ENCODE assay signal across 28 mouse cellular contexts in genomic region chr16:17463184-17463583, GRCm38 (mm10). TPM values are rescaled to one million over a fixed set of nuclear protein-coding genes. Genes with fewer than 3 reads are reported as not detected.
DNase-seq lines count a peak whose midpoint lies in the region; ATAC-seq and TF ChIP-seq lines count a peak whose summit lies in the region.
"Had no signal": no experiment of that assay in that cellular context is flagged by ENCODE, and none has a peak within 500 bp of the region (broad histone marks: within the 10 kb centered on the region; RNA-seq: fewer than 3 reads in every experiment).

No protein-coding gene starts in this region.

- peaks cover 42% of the 10 kb centered on the region for H3K79me2 ChIP-seq in liver, adult 2 months (ENCODE audit: control insufficient read depth, insufficient read depth, low read length)

- peaks cover 39% of the 10 kb centered on the region for H3K4me1 ChIP-seq in liver, adult 2 months (ENCODE audit: control insufficient read depth, insufficient read depth, low read length)
- peaks cover 36% of the 10 kb centered on the region for H3K4me1 ChIP-seq in liver, embryonic 12.5 days
- H3K4me1 ChIP-seq in intestine, postnatal 0 days (replicated peaks; ENCODE audit: control insufficient read depth, insufficient read depth, low read length): no peaks in the 10 kb centered on the region
- H3K4me1 ChIP-seq: embryonic facial prominence, embryonic 12.5 days; embryonic facial prominence, embryonic 15.5 days had no signal

- peak overlapping the region; percentile 81 for H3K27ac ChIP-seq in liver, adult 2 months (replicated peaks; ENCODE audit: insufficient read depth, low read depth, low read length)
- H3K27ac ChIP-seq in liver, embryonic 12.5 days: no peak overlapping the region
- no peak overlapping the region for H3K27ac ChIP-seq in intestine, postnatal 0 days (ENCODE audit: low read depth, low read length)
- H3K27ac ChIP-seq: embryonic facial prominence, embryonic 12.5 days; embryonic facial prominence, embryonic 15.5 days; gastrocnemius, adult 2 months; heart, embryonic 15.5 days; hindbrain, embryonic 15.5 days; intestine, embryonic 15.5 days had no signal

- H3K9ac ChIP-seq in liver, adult 2 months (ENCODE audit: low read depth, low read length): no peak overlapping the region
- H3K9ac ChIP-seq in liver, embryonic 12.5 days: no peak overlapping the region
- no peak overlapping the region for H3K9ac ChIP-seq in intestine, postnatal 0 days (ENCODE audit: low read depth, low read length)
- H3K9ac ChIP-seq: embryonic facial prominence, embryonic 12.5 days; embryonic facial prominence, embryonic 15.5 days; forebrain, postnatal 0 days; heart, embryonic 12.5 days; heart, embryonic 15.5 days; hindbrain, embryonic 15.5 days; intestine, embryonic 15.5 days had no signal

- no peak overlapping the region for H3K4me2 ChIP-seq in liver, embryonic 12.5 days
- H3K4me2 ChIP-seq in intestine, postnatal 0 days (replicated peaks; ENCODE audit: low read depth): no peak overlapping the region
- H3K4me2 ChIP-seq: embryonic facial prominence, embryonic 12.5 days; embryonic facial prominence, embryonic 15.5 days; heart, embryonic 12.5 days; heart, embryonic 15.5 days; hindbrain, embryonic 15.5 days; intestine, embryonic 15.5 days had no signal

- peaks cover 2% of the 10 kb centered on the region; the same call in 1 of the 2 replicates for H3K36me3 ChIP-seq in liver, adult 2 months (ENCODE audit: control insufficient read depth, insufficient read depth, low read length)
- peaks cover 40% of the 10 kb centered on the region for H3K36me3 ChIP-seq in liver, embryonic 12.5 days
- peaks cover 4% of the 10 kb centered on the region; the same call in 1 of the 2 replicates for H3K36me3 ChIP-seq in intestine, postnatal 0 days (ENCODE audit: control insufficient read depth, insufficient read depth)
- H3K36me3 ChIP-seq: intestine, embryonic 15.5 days had no signal

- no peak for TF ChIP-seq CTCF in liver, adult 2 months (IDR thresholded peaks at IDR 0.05; ENCODE audit: low read depth, low read length)
- no peak for TF ChIP-seq CTCF in intestine, postnatal 0 days (IDR thresholded peaks at IDR 0.05; ENCODE audit: low read depth)

- 60% methylated on average over 2 of the region's 2 CpGs for WGBS in liver, adult 2 months
- WGBS in liver, embryonic 12.5 days (ENCODE audit: insufficient replicate concordance): 82% methylated on average over 2 of the region's 2 CpGs
- WGBS in intestine, postnatal 0 days: 72% methylated on average over 2 of the region's 2 CpGs

- no peak overlapping the region for H3K4me3 ChIP-seq in liver, adult 2 months (ENCODE audit: insufficient read depth, low read depth, low read length)
- no peak overlapping the region for H3K4me3 ChIP-seq in liver, embryonic 12.5 days
- no peak overlapping the region for H3K4me3 ChIP-seq in intestine, postnatal 0 days (ENCODE audit: low read depth, low read length)
- H3K4me3 ChIP-seq: embryonic facial prominence, embryonic 12.5 days; embryonic facial prominence, embryonic 15.5 days; gastrocnemius, adult 2 months; heart, embryonic 12.5 days; heart, embryonic 15.5 days; hindbrain, embryonic 15.5 days; intestine, embryonic 15.5 days had no signal

- no peak for DNase-seq in liver, adult 2 months (ENCODE audit: extremely low read depth, low read depth, low spot score)
- DNase-seq in CD4-positive, CD25-positive, alpha-beta regulatory T cell, adult 2 months (ENCODE audit: low read depth, low spot score): peak; percentile 40
- no peak for DNase-seq in Muller cell, postnatal 12 days (ENCODE audit: inconsistent ontology term)
- no peak for DNase-seq in lung, postnatal 14 days
- DNase-seq: adrenal gland, postnatal 10 days; adrenal gland, postnatal 36 days; cerebellum, adult 11 months; cerebellum, adult 2 months; cerebellum, adult 9-11 months; cerebellum, postnatal 25 days; forebrain, postnatal 0 days; gastrocnemius, adult 2 months; gastrocnemius, postnatal 14 days; heart, adult 18-20 months; heart, postnatal 10 days; heart, postnatal 4 days had no signal

- no peaks in the 10 kb centered on the region for H3K27me3 ChIP-seq in liver, adult 2 months (ENCODE audit: control insufficient read depth, insufficient read depth, low read length)
- no peaks in the 10 kb centered on the region for H3K27me3 ChIP-seq in liver, embryonic 12.5 days (replicated peaks)
- H3K27me3 ChIP-seq in intestine, postnatal 0 days (replicated peaks; ENCODE audit: control insufficient read depth, insufficient read depth, low read length): no peaks in the 10 kb centered on the region
- H3K27me3 ChIP-seq: embryonic facial prominence, embryonic 12.5 days; embryonic facial prominence, embryonic 15.5 days; heart, embryonic 12.5 days; heart, embryonic 15.5 days; hindbrain, embryonic 15.5 days; intestine, embryonic 15.5 days had no signal

- no peaks in the 10 kb centered on the region for H3K9me3 ChIP-seq in liver, embryonic 12.5 days (replicated peaks)
- H3K9me3 ChIP-seq in intestine, postnatal 0 days (ENCODE audit: control insufficient read depth): no peaks in the 10 kb centered on the region
- H3K9me3 ChIP-seq: embryonic facial prominence, embryonic 12.5 days; embryonic facial prominence, embryonic 15.5 days; heart, embryonic 12.5 days; heart, embryonic 15.5 days; hindbrain, embryonic 15.5 days; intestine, embryonic 15.5 days had no signal

- TF ChIP-seq POLR2A in liver, adult 2 months (IDR thresholded peaks at IDR 0.05; ENCODE audit: extremely low read depth, insufficient read depth, low read length): no peak

- ATAC-seq in liver, embryonic 12.5 days: no peak
- peak; percentile 66 for ATAC-seq in activated CD4-positive, CD25-positive, alpha-beta regulatory T cell, adult 4 months
- no peak for ATAC-seq in intestine, postnatal 0 days
- ATAC-seq: forebrain, embryonic 14.5 days; forebrain, postnatal 0 days; intestine, embryonic 15.5 days had no signal

RNA-seq across cellular contexts. Expression of gene Crkl, which starts 11.4 kb away (rescaled TPM):
- 9.6 and 15.2 TPM in 2 replicates for total RNA-seq in liver, adult 2 months (2014; rRNA removed)
- 28.0 and 28.8 TPM in 2 replicates for polyA plus RNA-seq in liver, adult 2 months (2012; rRNA removed)
- polyA plus RNA-seq in liver, embryonic 12.5 days (2016; fragmentation: Nextera tagmentation; extraction: Ambion mirVana): 37.9 and 41.6 TPM in 2 replicates
- polyA plus RNA-seq in activated CD4-positive, CD25-positive, alpha-beta regulatory T cell, adult 4 months (2017; shearing (Covaris generic)): 10 to 100 TPM; 16.6 to 21.2 TPM
- polyA plus RNA-seq in intestine, postnatal 0 days (2015; fragmentation: Nextera tagmentation; extraction: Ambion mirVana): 29.9 and 36.9 TPM in 2 replicates

RNA-seq across cellular contexts. Expression of gene Aifm3, which starts 26.2 kb away (rescaled TPM):
- 1.4 and 3.7 TPM in 2 replicates for total RNA-seq in liver, adult 2 months (2014; rRNA removed)
- polyA plus RNA-seq in liver, adult 2 months (2012; rRNA removed): 3.5 and 3.7 TPM in 2 replicates
- 0.83 and 0.98 TPM in 2 replicates for polyA plus RNA-seq in liver, embryonic 12.5 days (2016; fragmentation: Nextera tagmentation; extraction: Ambion mirVana)
- not detected for polyA plus RNA-seq in activated CD4-positive, CD25-positive, alpha-beta regulatory T cell, adult 4 months (2017; shearing (Covaris generic))
- 7.2 and 8.6 TPM in 2 replicates for polyA plus RNA-seq in intestine, postnatal 0 days (2015; fragmentation: Nextera tagmentation; extraction: Ambion mirVana)
- total RNA-seq: common myeloid progenitor, adult 5-6 weeks had no signal
- polyA plus RNA-seq: C2C12 had no signal

RNA-seq across cellular contexts. Expression of gene Lztr1, which starts 45.3 kb away (rescaled TPM):
- total RNA-seq in liver, adult 2 months (2014; rRNA removed): 39.0 and 53.0 TPM in 2 replicates
- 83.5 and 96.7 TPM in 2 replicates for polyA plus RNA-seq in liver, adult 2 months (2012; rRNA removed)
- 31.4 and 34.8 TPM in 2 replicates for polyA plus RNA-seq in liver, embryonic 12.5 days (2016; fragmentation: Nextera tagmentation; extraction: Ambion mirVana)
- polyA plus RNA-seq in activated CD4-positive, CD25-positive, alpha-beta regulatory T cell, adult 4 months (2017; shearing (Covaris generic)): 10 to 100 TPM; 41.0 to 47.1 TPM
- 129 and 137 TPM in 2 replicates for polyA plus RNA-seq in intestine, postnatal 0 days (2015; fragmentation: Nextera tagmentation; extraction: Ambion mirVana)

RNA-seq across cellular contexts. Expression of gene Pi4ka, which starts 57.1 kb away (rescaled TPM):
- 17.9 and 25.8 TPM in 2 replicates for total RNA-seq in liver, adult 2 months (2014; rRNA removed)
- polyA plus RNA-seq in liver, adult 2 months (2012; rRNA removed): 18.0 and 21.4 TPM in 2 replicates
- 25.6 TPM in 2 replicates for polyA plus RNA-seq in liver, embryonic 12.5 days (2016; fragmentation: Nextera tagmentation; extraction: Ambion mirVana)
- polyA plus RNA-seq in activated CD4-positive, CD25-positive, alpha-beta regulatory T cell, adult 4 months (2017; shearing (Covaris generic)): 10 to 100 TPM; 42.5 to 51.8 TPM
- polyA plus RNA-seq in intestine, postnatal 0 days (2015; fragmentation: Nextera tagmentation; extraction: Ambion mirVana): 20.5 and 23.3 TPM in 2 replicates

RNA-seq across cellular contexts. Expression of gene Snap29, which starts 57.4 kb away (rescaled TPM):
- 15.9 and 18.8 TPM in 2 replicates for total RNA-seq in liver, adult 2 months (2014; rRNA removed)
- polyA plus RNA-seq in liver, adult 2 months (2012; rRNA removed): 3.9 and 4.2 TPM in 2 replicates
- polyA plus RNA-seq in liver, embryonic 12.5 days (2016; fragmentation: Nextera tagmentation; extraction: Ambion mirVana): 10.6 and 10.8 TPM in 2 replicates
- 10 to 100 TPM in 1 of 2 experiments, 1 to 10 TPM in 1; 8.3 to 16.7 TPM for polyA plus RNA-seq in activated CD4-positive, CD25-positive, alpha-beta regulatory T cell, adult 4 months (2017; shearing (Covaris generic))
- 15.5 and 16.8 TPM in 2 replicates for polyA plus RNA-seq in intestine, postnatal 0 days (2015; fragmentation: Nextera tagmentation; extraction: Ambion mirVana)
